In the genomic region with DNA sequence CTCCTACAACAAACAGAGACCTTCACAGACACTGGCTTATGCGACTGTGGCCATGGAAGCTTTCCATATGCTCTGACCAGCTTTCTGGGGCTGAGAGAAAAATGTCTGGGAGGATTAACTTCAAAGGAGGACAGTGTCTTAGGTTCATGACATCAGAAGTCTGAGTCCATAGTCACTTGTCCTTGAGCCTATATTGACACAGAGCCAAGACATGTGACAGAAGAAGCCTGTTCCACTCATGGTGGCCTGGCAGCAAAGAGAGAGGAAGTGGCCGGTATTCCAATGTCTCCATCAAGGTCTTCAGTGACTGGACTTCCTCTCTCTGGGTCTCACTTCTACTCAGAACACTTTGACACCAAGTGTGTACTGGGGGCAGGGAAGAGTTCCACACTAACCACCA, we compare ENCODE assay signal across 21 mouse cellular contexts. TPM values are rescaled to one million over a fixed set of nuclear protein-coding genes. Genes with fewer than 3 reads are reported as not detected.
A peak's percentile ranks its signal among the peaks of the same experiment; 100 is the strongest.
DNase-seq lines count a peak whose midpoint lies in the region; ATAC-seq and TF ChIP-seq lines count a peak whose summit lies in the region.
"Had no signal": no experiment of that assay in that cellular context is flagged by ENCODE, and none has a peak within 500 bp of the region (broad histone marks: within the 10 kb centered on the region; RNA-seq: fewer than 3 reads in every experiment).

No protein-coding gene starts in this region.

- ATAC-seq in liver, embryonic 12.5 days, result no peak
- peak; percentile 12 for ATAC-seq in megakaryocyte progenitor cell, adult 5-6 weeks (replicated peaks; ENCODE audit: poor library complexity)
- no peak for ATAC-seq in intestine, postnatal 0 days

- no peak for TF ChIP-seq CTCF in liver, adult 2 months (IDR thresholded peaks at IDR 0.05; ENCODE audit: low read depth, low read length)
- TF ChIP-seq CTCF in bone marrow macrophage, adult 2 months (IDR thresholded peaks at IDR 0.05; ENCODE audit: low read depth, low read length), result no peak
- no peak for TF ChIP-seq CTCF in intestine, postnatal 0 days (IDR thresholded peaks at IDR 0.05; ENCODE audit: low read depth)

- H3K79me2 ChIP-seq in liver, adult 2 months (ENCODE audit: control insufficient read depth, insufficient read depth, low read length), result no peaks in the 10 kb centered on the region

- no peak overlapping the region for H3K27ac ChIP-seq in liver, adult 2 months (replicated peaks; ENCODE audit: insufficient read depth, low read depth, low read length)
- H3K27ac ChIP-seq in bone marrow macrophage, adult 2 months (ENCODE audit: insufficient read depth, low read depth, low read length), result peak overlapping the region; percentile 95
- H3K27ac ChIP-seq in liver, embryonic 12.5 days, result peak overlapping the region; percentile 82; the same call in 1 of the 2 replicates
- no peak overlapping the region for H3K27ac ChIP-seq in intestine, postnatal 0 days (ENCODE audit: low read depth, low read length)
- H3K27ac ChIP-seq: embryonic facial prominence, embryonic 13.5 days; heart, embryonic 10.5 days; hindbrain, embryonic 13.5 days; kidney, embryonic 15.5 days; layer of hippocampus, adult 2 months; limb, embryonic 12.5 days; neural tube, embryonic 13.5 days had no signal

- no peak overlapping the region for H3K9ac ChIP-seq in liver, adult 2 months (ENCODE audit: low read depth, low read length)
- H3K9ac ChIP-seq in liver, embryonic 12.5 days, result no peak overlapping the region
- no peak overlapping the region for H3K9ac ChIP-seq in intestine, postnatal 0 days (ENCODE audit: low read depth, low read length)
- H3K9ac ChIP-seq: embryonic facial prominence, embryonic 13.5 days; hindbrain, embryonic 13.5 days; kidney, embryonic 15.5 days; limb, embryonic 12.5 days; neural tube, embryonic 13.5 days had no signal

- TF ChIP-seq POLR2A in liver, adult 2 months (IDR thresholded peaks at IDR 0.05; ENCODE audit: extremely low read depth, insufficient read depth, low read length), result no peak
- no peak for TF ChIP-seq POLR2A in bone marrow macrophage, adult 2 months (IDR thresholded peaks at IDR 0.05; ENCODE audit: borderline replicate concordance, low read depth, low read length)

- peak; percentile 45 for DNase-seq in liver, adult 2 months (ENCODE audit: extremely low read depth, low read depth, low spot score)
- DNase-seq in liver, result no peak
- no peak for DNase-seq in embryo, embryonic 10 days (ENCODE audit: low spot score)
- DNase-seq in left cerebral cortex, postnatal 4 days, result no peak
- DNase-seq: cerebellum, adult 2 months; gastrocnemius, postnatal 14 days; heart, postnatal 10 days; right cerebral cortex, postnatal 14 days; thymus, postnatal 14 days had no signal

- peaks cover 4% of the 10 kb centered on the region for H3K4me1 ChIP-seq in liver, adult 2 months (ENCODE audit: control insufficient read depth, insufficient read depth, low read length)
- H3K4me1 ChIP-seq in bone marrow macrophage, adult 2 months (ENCODE audit: control insufficient read depth, insufficient read depth, low read length), result peaks cover 55% of the 10 kb centered on the region
- peaks cover 84% of the 10 kb centered on the region for H3K4me1 ChIP-seq in liver, embryonic 12.5 days
- H3K4me1 ChIP-seq in intestine, postnatal 0 days (replicated peaks; ENCODE audit: control insufficient read depth, insufficient read depth, low read length), result no peaks in the 10 kb centered on the region

- H3K27me3 ChIP-seq in liver, adult 2 months (ENCODE audit: control insufficient read depth, insufficient read depth, low read length), result no peaks in the 10 kb centered on the region
- no peaks in the 10 kb centered on the region for H3K27me3 ChIP-seq in liver, embryonic 12.5 days (replicated peaks)
- no peaks in the 10 kb centered on the region for H3K27me3 ChIP-seq in intestine, postnatal 0 days (replicated peaks; ENCODE audit: control insufficient read depth, insufficient read depth, low read length)
- H3K27me3 ChIP-seq: embryonic facial prominence, embryonic 13.5 days; kidney, embryonic 15.5 days; limb, embryonic 12.5 days; megakaryocyte, embryonic 14.5 days had no signal

- H3K4me3 ChIP-seq in liver, adult 2 months (ENCODE audit: insufficient read depth, low read depth, low read length), result no peak overlapping the region
- no peak overlapping the region for H3K4me3 ChIP-seq in bone marrow macrophage, adult 2 months (ENCODE audit: insufficient read depth, low read length)
- no peak overlapping the region for H3K4me3 ChIP-seq in liver, embryonic 12.5 days
- H3K4me3 ChIP-seq in intestine, postnatal 0 days (ENCODE audit: low read depth, low read length), result no peak overlapping the region
- H3K4me3 ChIP-seq: embryonic facial prominence, embryonic 13.5 days; heart, embryonic 10.5 days; hindbrain, embryonic 13.5 days; kidney, embryonic 15.5 days; layer of hippocampus, adult 2 months; limb, embryonic 12.5 days; neural tube, embryonic 13.5 days had no signal

- no peak overlapping the region for H3K4me2 ChIP-seq in liver, embryonic 12.5 days
- H3K4me2 ChIP-seq in intestine, postnatal 0 days (replicated peaks; ENCODE audit: low read depth), result no peak overlapping the region
- H3K4me2 ChIP-seq: embryonic facial prominence, embryonic 13.5 days; hindbrain, embryonic 13.5 days; kidney, embryonic 15.5 days; limb, embryonic 12.5 days; neural tube, embryonic 13.5 days had no signal

- intact Hi-C loops in left cerebral cortex, postnatal 4 days (cut with DNase I), result loop anchor here (10.0 kb wide), 2 partner anchors 304 to 504 kb away; a partner anchor contains a TSS

- no peaks in the 10 kb centered on the region for H3K9me3 ChIP-seq in liver, embryonic 12.5 days (replicated peaks)
- no peaks in the 10 kb centered on the region for H3K9me3 ChIP-seq in intestine, postnatal 0 days (ENCODE audit: control insufficient read depth)
- H3K9me3 ChIP-seq: embryonic facial prominence, embryonic 13.5 days; heart, embryonic 10.5 days; hindbrain, embryonic 13.5 days; kidney, embryonic 15.5 days; limb, embryonic 12.5 days; neural tube, embryonic 13.5 days had no signal

- WGBS in liver, adult 2 months, result 75% methylated on average over 2 of the region's 2 CpGs
- 69% methylated on average over 2 of the region's 2 CpGs for WGBS in liver, embryonic 12.5 days (ENCODE audit: insufficient replicate concordance)
- WGBS in intestine, postnatal 0 days, result 59% methylated on average over 2 of the region's 2 CpGs

- no peaks in the 10 kb centered on the region for H3K36me3 ChIP-seq in liver, adult 2 months (ENCODE audit: control insufficient read depth, insufficient read depth, low read length)
- no peaks in the 10 kb centered on the region for H3K36me3 ChIP-seq in liver, embryonic 12.5 days
- no peaks in the 10 kb centered on the region for H3K36me3 ChIP-seq in intestine, postnatal 0 days (ENCODE audit: control insufficient read depth, insufficient read depth)
- H3K36me3 ChIP-seq: embryonic facial prominence, embryonic 13.5 days; heart, embryonic 10.5 days; hindbrain, embryonic 13.5 days; kidney, embryonic 15.5 days; limb, embryonic 12.5 days; neural tube, embryonic 13.5 days had no signal

RNA-seq across cellular contexts. Expression of a gene that starts 2.4 kb away (rescaled TPM):
- total RNA-seq in liver, adult 2 months (2014; rRNA removed), result 247 and 256 TPM in 2 replicates
- polyA plus RNA-seq in liver, adult 2 months (2012; rRNA removed), result 711 and 783 TPM in 2 replicates
- polyA plus RNA-seq in bone marrow macrophage, adult 2 months (2012; ENCODE audit: insufficient read depth, insufficient read length, missing spikeins), result 70.9 and 82.6 TPM in 2 replicates
- polyA plus RNA-seq in liver, embryonic 12.5 days (2016; fragmentation: Nextera tagmentation; extraction: Ambion mirVana), result 20.9 and 21.3 TPM in 2 replicates
- 18.9 and 19.5 TPM in 2 replicates for total RNA-seq in megakaryocyte progenitor cell, adult 5-6 weeks (2015)
- total RNA-seq in megakaryocyte progenitor cell, adult 5-6 weeks (2017), result 24.9 and 27.2 TPM in 2 replicates
- 10 to 100 TPM; 17.4 to 21.1 TPM for total RNA-seq in left cerebral cortex, postnatal 4 days (2021)
- polyA plus RNA-seq in intestine, postnatal 0 days (2015; fragmentation: Nextera tagmentation; extraction: Ambion mirVana), result 12.3 and 14.8 TPM in 2 replicates

Comparison
In these comparisons a context has a peak if more than half of its experiments do, and no peak if none do; other contexts are left out.
1. H3K27ac ChIP-seq: peak in bone marrow macrophage, adult 2 months (single experiment) and liver, embryonic 12.5 days (single experiment); none in liver, adult 2 months (single experiment) and intestine, postnatal 0 days (single experiment).